Mouse (Mus musculus) stomach, embryonic 16.5 days (tissue): Measurements from ENCODE around the gene Cers3. TPM values are rescaled to one million over a fixed set of nuclear protein-coding genes. Genes with fewer than 3 reads are reported as not detected.
A peak's percentile ranks its signal among the peaks of the same experiment; 100 is the strongest.

Experiments used
- ATAC-seq: fragments of 200-750 bp; cut with Nextera tagmentation; 2 replicates; pipeline ENCODE4 v1.8.0; 2017; ENCODE audit warnings: moderate number of reproducible peaks, moderate TSS enrichment; ENCODE audit not compliant: insufficient read depth, low FRiP score
- H3K27ac ChIP-seq: fragments of 300-500 bp; sonication (generic); 2 replicates; pipeline ENCODE4 v1.5.1; 2014; ENCODE audit warnings: low read length
- H3K27me3 ChIP-seq: fragments of 300-500 bp; sonication (generic); 2 replicates; pipeline ENCODE4 v1.6.1; 2014; ENCODE audit warnings: low read length, control low read depth, mixed read lengths; ENCODE audit not compliant: control insufficient read depth, insufficient read depth
- H3K36me3 ChIP-seq: fragments of 300-500 bp; sonication (generic); 2 replicates; pipeline ENCODE4 v1.6.1; 2014; ENCODE audit warnings: low read length; ENCODE audit not compliant: control insufficient read depth, insufficient read depth
- H3K4me1 ChIP-seq: fragments of 300-500 bp; sonication (generic); 2 replicates; pipeline ENCODE4 v1.6.1; 2014; ENCODE audit warnings: low read length, control low read depth, mixed read lengths; ENCODE audit not compliant: control insufficient read depth, insufficient read depth
- H3K4me2 ChIP-seq: fragments of 300-500 bp; sonication (generic); 2 replicates; pipeline ENCODE4 v1.6.1; 2014; ENCODE audit warnings: low read depth, low read length, mixed read lengths
- H3K4me3 ChIP-seq: fragments of 300-500 bp; sonication (generic); replicated peaks from 2 replicates; pipeline ENCODE4 v1.5.1; 2014; ENCODE audit warnings: mild to moderate bottlenecking, low read length
- H3K9ac ChIP-seq: fragments of 300-500 bp; sonication (generic); 2 replicates; pipeline ENCODE4 v1.6.1; 2014; ENCODE audit warnings: low read length
- H3K9me3 ChIP-seq: fragments of 300-500 bp; sonication (generic); replicated peaks from 2 replicates; pipeline ENCODE4 v1.6.1; 2016; ENCODE audit warnings: low read length, control low read depth; ENCODE audit not compliant: control insufficient read depth
- WGBS: fragments of 180-500 bp; shearing (Covaris S2); extraction: QIAGEN DNeasy Blood & Tissue Kit; methylation state at CpG from one replicate; pipeline ENCODE4 v1.1.7; 2014; 5-methylcytosine and 5-hydroxymethylcytosine counted together
- polyA plus RNA-seq: library from polyadenylated mRNA; unstranded; fragments of >200 nt; fragmentation: Nextera tagmentation; extraction: Ambion mirVana; gene quantifications from 2 replicates; pipeline ENCODE4 v1.2.1, GENCODE M21; 2015

Cers3 gene
- polyA plus RNA-seq, 1 experiment from 2014 or later: 19.4 TPM

GRCm38 (mm10) chr7:66840008-66840719, 96.9 kb downstream of the Cers3 start:
- peak overlapping the region; percentile 78 for H3K9ac ChIP-seq
- H3K36me3 ChIP-seq: no peaks in the 10 kb centered on the region
- peak overlapping the region; percentile 58; the same call in 1 of the 2 replicates for H3K27ac ChIP-seq
- WGBS: under 1% methylated on average over 76 of the region's 76 CpGs
- no peaks in the 10 kb centered on the region for H3K9me3 ChIP-seq
- H3K4me1 ChIP-seq: peaks cover 23% of the 10 kb centered on the region
- no peaks in the 10 kb centered on the region for H3K27me3 ChIP-seq
- ATAC-seq: 0 out of 2 replicates have a peak, but pooled peaks have one; percentile 7
- H3K4me3 ChIP-seq: peak overlapping the region; percentile 72
- H3K4me2 ChIP-seq: peak overlapping the region; percentile 100

- Histone ChIP-seq H3K4me2 (peak overlapping the region; percentile 100), H3K4me1 (peaks cover 23% of the 10 kb centered on the region), H3K27ac (no peak overlapping the region), H3K27me3 (no peaks in the 10 kb centered on the region), H3K36me3 (no peaks in the 10 kb centered on the region), H3K4me3 (no peak overlapping the region), H3K9me3 (no peaks in the 10 kb centered on the region), H3K9ac (no peak overlapping the region)
- 71% methylated on average over 7 of the region's 7 CpGs for WGBS
- ATAC-seq: no peak
Measured at GRCm38 (mm10) chr7:66841165-66841564, 97.9 kb downstream of the Cers3 start.

- Histone ChIP-seq H3K36me3 (no peaks in the 10 kb centered on the region), H3K27me3 (no peaks in the 10 kb centered on the region), H3K27ac (peak overlapping the region; percentile 88), H3K9me3 (no peaks in the 10 kb centered on the region), H3K9ac (0 out of 2 replicates have a peak overlapping the region, but pooled peaks have one; percentile 32), H3K4me2 (peak overlapping the region; percentile 23), H3K4me3 (no peak overlapping the region), H3K4me1 (peaks cover 23% of the 10 kb centered on the region)
- ATAC-seq: no peak; the same call in 1 of the 2 replicates
- WGBS: 28% methylated on average over 10 of the region's 10 CpGs
Measured at GRCm38 (mm10) chr7:66842021-66842420, 98.7 kb downstream of the Cers3 start.

- no peak overlapping the region for H3K9ac ChIP-seq
- H3K4me2 ChIP-seq: no peak overlapping the region
- H3K9me3 ChIP-seq: no peaks in the 10 kb centered on the region
- H3K27me3 ChIP-seq: no peaks in the 10 kb centered on the region
- 60% methylated on average over 2 of the region's 2 CpGs for WGBS
- no peaks in the 10 kb centered on the region for H3K36me3 ChIP-seq
- ATAC-seq: no peak
- peak overlapping the region; percentile 23; the same call in 1 of the 2 replicates for H3K27ac ChIP-seq
- no peak overlapping the region for H3K4me3 ChIP-seq
- H3K4me1 ChIP-seq: peaks cover 23% of the 10 kb centered on the region
Measured at GRCm38 (mm10) chr7:66843846-66844245, 100.5 kb downstream of the Cers3 start.

- no peak for ATAC-seq
- H3K27ac ChIP-seq: no peak overlapping the region
- no peak overlapping the region for H3K4me3 ChIP-seq
- peaks cover 14% of the 10 kb centered on the region for H3K4me1 ChIP-seq
- 72% methylated on average over 6 of the region's 6 CpGs for WGBS
- no peak overlapping the region for H3K9ac ChIP-seq
- no peaks in the 10 kb centered on the region for H3K36me3 ChIP-seq
- no peaks in the 10 kb centered on the region for H3K27me3 ChIP-seq
- no peaks in the 10 kb centered on the region for H3K9me3 ChIP-seq
- no peak overlapping the region for H3K4me2 ChIP-seq
Measured at GRCm38 (mm10) chr7:66846582-66846981, 103.3 kb downstream of the Cers3 start.

GRCm38 (mm10) chr7:66847299-66847698, 104.0 kb downstream of the Cers3 start:
- H3K9me3 ChIP-seq: no peaks in the 10 kb centered on the region
- peaks cover 12% of the 10 kb centered on the region for H3K4me1 ChIP-seq
- H3K4me3 ChIP-seq: no peak overlapping the region
- H3K27ac ChIP-seq: no peak overlapping the region
- H3K36me3 ChIP-seq: no peaks in the 10 kb centered on the region
- no peak overlapping the region for H3K4me2 ChIP-seq
- 60% methylated on average over 9 of the region's 9 CpGs for WGBS
- 0 out of 2 replicates have a peak, but pooled peaks have one; percentile 20 for ATAC-seq
- no peak overlapping the region for H3K9ac ChIP-seq
- no peaks in the 10 kb centered on the region for H3K27me3 ChIP-seq

- 95% methylated on average over 6 of the region's 6 CpGs for WGBS
- no peak overlapping the region for H3K4me2 ChIP-seq
Measured at GRCm38 (mm10) chr7:66849316-66849715, 106.0 kb downstream of the Cers3 start.

GRCm38 (mm10) chr7:66852164-66852563, 108.9 kb downstream of the Cers3 start:
- 67% methylated on average over 3 of the region's 3 CpGs for WGBS
- Histone ChIP-seq H3K4me2 (no peak overlapping the region), H3K27ac (no peak overlapping the region), H3K9me3 (no peaks in the 10 kb centered on the region), H3K9ac (no peak overlapping the region), H3K4me1 (no peaks in the 10 kb centered on the region), H3K4me3 (no peak overlapping the region), H3K27me3 (no peaks in the 10 kb centered on the region), H3K36me3 (no peaks in the 10 kb centered on the region)
- no peak for ATAC-seq

More at GRCm38 (mm10) chr7:66849316-66849715, 106.0 kb downstream of the Cers3 start:
- ATAC-seq: no peak
- Histone ChIP-seq H3K9me3 (no peaks in the 10 kb centered on the region), H3K36me3 (no peaks in the 10 kb centered on the region), H3K27me3 (no peaks in the 10 kb centered on the region), H3K9ac (no peak overlapping the region), H3K4me1 (no peaks in the 10 kb centered on the region), H3K27ac (no peak overlapping the region), H3K4me3 (no peak overlapping the region)

GRCm38 (mm10) chr7:66857610-66858009, 114.3 kb downstream of the Cers3 start:
- 0 out of 2 replicates have a peak, but pooled peaks cover 8% of the 10 kb centered on the region for H3K4me1 ChIP-seq

More at GRCm38 (mm10) chr7:66857610-66858009, 114.3 kb downstream of the Cers3 start:
- Histone ChIP-seq H3K27me3 (no peaks in the 10 kb centered on the region), H3K4me3 (no peak overlapping the region), H3K36me3 (no peaks in the 10 kb centered on the region), H3K27ac (no peak overlapping the region), H3K9me3 (no peaks in the 10 kb centered on the region), H3K4me2 (no peak overlapping the region), H3K9ac (no peak overlapping the region)
- 87% methylated on average over 1 of the region's 1 CpGs for WGBS
- ATAC-seq: no peak
